Mouse (Mus musculus): ENCODE results near the gene Gpr179.
"Not testable (repeated sequence)": the region's sequence is repeated elsewhere in the genome, so short reads cannot be mapped to it uniquely, and the experiment has no call there.

The Gpr179 gene

GRCm38 (mm10) chr11:97321197-97321596, 30.7 kb downstream of the Gpr179 start:
- no peak for DNase-seq (ENCODE audit: low spot score in 2 of 2)

GRCm38 (mm10) chr11:97315504-97316503, 36.1 kb downstream of the Gpr179 start, which contains the start of gene Mrpl45:
Gene Mrpl45, plus strand, starts transcription at chr11:97315716.
- DNase-seq (ENCODE audit: low spot score in 2 of 2) = peak; percentile 93 to 97

- DNase-seq (ENCODE audit: low spot score in 2 of 2) = no peak
These were observed 37.0 kb downstream of the Gpr179 start for GRCm38 (mm10) chr11:97314751-97315503.

GRCm38 (mm10) chr11:97314110-97314509, 37.8 kb downstream of the Gpr179 start:
- no peak for DNase-seq (ENCODE audit: low spot score in 2 of 2)

GRCm38 (mm10) chr11:97312871-97313270, 39.0 kb downstream of the Gpr179 start:
- DNase-seq (ENCODE audit: low spot score in 2 of 2) = not testable (repeated sequence)

GRCm38 (mm10) chr11:97310895-97311631, 40.8 kb downstream of the Gpr179 start:
- DNase-seq (ENCODE audit: low spot score in 2 of 2) = peak; percentile 23 to 46

- DNase-seq (ENCODE audit: low spot score in 2 of 2) = peak; percentile 59 to 69
These were observed 41.8 kb downstream of the Gpr179 start for GRCm38 (mm10) chr11:97309911-97310571.

GRCm38 (mm10) chr11:97309451-97309836, 42.4 kb downstream of the Gpr179 start:
- peak; percentile 65 to 76 for DNase-seq (ENCODE audit: low spot score in 2 of 2)

- no peak for DNase-seq (ENCODE audit: low spot score in 2 of 2)
These were observed 42.9 kb downstream of the Gpr179 start for GRCm38 (mm10) chr11:97308806-97309450.

GRCm38 (mm10) chr11:97307294-97308069, 44.4 kb downstream of the Gpr179 start:
- no peak for DNase-seq (ENCODE audit: low spot score in 2 of 2)

GRCm38 (mm10) chr11:97304631-97305030, 47.2 kb downstream of the Gpr179 start:
- DNase-seq (ENCODE audit: low spot score in 2 of 2) = no peak

GRCm38 (mm10) chr11:97302231-97302781, 49.6 kb downstream of the Gpr179 start:
- peak in 1 of 2 experiments; percentile 46 for DNase-seq (ENCODE audit: low spot score in 2 of 2)

- DNase-seq (ENCODE audit: low spot score in 2 of 2) = no peak
These were observed 50.5 kb downstream of the Gpr179 start for GRCm38 (mm10) chr11:97301406-97301805.

- DNase-seq (ENCODE audit: low spot score in 2 of 2) = no peak
These were observed 51.9 kb downstream of the Gpr179 start for GRCm38 (mm10) chr11:97299939-97300338.

GRCm38 (mm10) chr11:97296542-97296941, 55.3 kb downstream of the Gpr179 start:
- DNase-seq (ENCODE audit: low spot score in 2 of 2) = no peak

- DNase-seq (ENCODE audit: low spot score in 2 of 2) = no peak
These were observed 59.1 kb downstream of the Gpr179 start for GRCm38 (mm10) chr11:97292731-97293130.

- DNase-seq (ENCODE audit: low spot score in 2 of 2) = peak in 1 of 2 experiments; percentile 46
These were observed 62.3 kb downstream of the Gpr179 start for GRCm38 (mm10) chr11:97289276-97290230.

- DNase-seq (ENCODE audit: low spot score in 2 of 2) = no peak
These were observed 64.2 kb downstream of the Gpr179 start for GRCm38 (mm10) chr11:97287643-97288042.
